Mouse (Mus musculus) megakaryocyte, embryonic 14.5 days (primary cell): ENCODE results near the gene Zfp853.

Source experiments
- FLI1 ChIP-seq: IDR thresholded peaks from 2 replicates; pipeline ENCODE4 v1.6.1; 2012; ENCODE audit warnings: low read length, inconsistent platforms, mixed read lengths
- GATA1 ChIP-seq: IDR thresholded peaks from 3 replicates; pipeline ENCODE4 v1.6.1; 2012; ENCODE audit warnings: mixed read lengths, low read length, inconsistent platforms, borderline replicate concordance

- TF ChIP-seq FLI1: no peak
- no peak for TF ChIP-seq GATA1
Observed at GRCm38 (mm10) chr5:143272108-143272507, 21.3 kb downstream of the Zfp853 start.
